Mouse (Mus musculus): ENCODE data around the gene Slc7a11.

DNA sequence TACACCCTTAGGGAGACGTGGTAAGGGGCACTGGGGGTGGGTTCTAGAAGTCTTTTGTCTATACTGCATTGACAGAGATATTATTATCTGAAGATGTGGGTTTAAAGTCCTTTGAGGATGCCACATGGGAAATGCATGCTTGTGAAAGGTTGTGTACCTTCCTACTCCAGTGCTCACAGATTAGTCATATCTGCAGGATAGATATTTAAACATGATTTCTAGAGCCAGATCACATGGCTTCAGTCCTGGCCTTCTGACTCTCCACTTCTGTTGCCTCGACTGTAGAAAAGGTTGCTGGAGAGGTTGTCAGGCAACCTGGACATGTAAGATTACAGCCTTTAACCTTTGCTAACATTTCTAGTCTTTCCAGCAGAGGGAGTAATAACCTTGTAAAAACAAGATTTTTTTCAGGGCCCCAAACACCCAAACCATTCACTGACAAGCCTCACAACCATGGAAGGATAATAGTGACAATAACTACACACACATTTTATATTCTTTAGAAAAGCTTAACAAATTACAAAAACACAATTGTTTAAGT, 180.8 kb downstream of the Slc7a11 start:
- TF ChIP-seq CTCF (IDR thresholded peaks at IDR 0.05; ENCODE audit: control insufficient read depth, insufficient read depth, insufficient replicate concordance, low read depth, low read length) (no peak), POLR2A (IDR thresholded peaks at IDR 0.05; ENCODE audit: control insufficient read depth, low read depth, low read length) (no peak)

Data from testis, adult 2 months (tissue).